8 mouse cellular contexts compared by ENCODE assay signal in the genomic region with DNA sequence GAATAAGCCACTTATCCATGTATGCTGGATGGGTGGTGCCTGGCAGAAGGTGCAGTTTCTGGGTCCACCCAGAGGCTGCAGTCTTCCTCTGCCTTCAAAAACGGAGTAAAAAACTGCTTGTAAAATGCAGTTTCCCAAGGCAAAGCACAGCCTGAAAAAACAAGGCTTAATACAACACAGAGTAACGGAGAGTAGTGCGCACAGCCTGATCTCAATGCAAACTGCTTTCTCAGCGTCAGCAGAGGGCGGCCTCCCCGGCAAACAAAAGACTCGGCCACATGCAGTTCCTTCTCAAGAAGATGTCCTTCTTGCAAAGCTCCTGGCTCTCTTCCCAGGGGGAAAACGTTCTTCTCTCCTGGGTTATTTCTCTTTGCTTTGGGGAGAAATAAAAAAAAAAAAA.
A peak's percentile ranks its signal among the peaks of the same experiment; 100 is the strongest.
DNase-seq lines count a peak whose midpoint lies in the region; ATAC-seq and TF ChIP-seq lines count a peak whose summit lies in the region.

No protein-coding gene starts in this region.

- 12% methylated on average over 8 of the region's 8 CpGs for WGBS in embryonic facial prominence, embryonic 10.5 days
- 17% methylated on average over 8 of the region's 8 CpGs for WGBS in heart, embryonic 16.5 days
- WGBS in midbrain, embryonic 16.5 days: 1% methylated on average over 8 of the region's 8 CpGs

- peaks cover 6% of the 10 kb centered on the region for H3K27me3 ChIP-seq in embryonic facial prominence, embryonic 10.5 days (replicated peaks; ENCODE audit: low read depth, poor library complexity, severe bottlenecking)
- H3K27me3 ChIP-seq in heart, embryonic 16.5 days (ENCODE audit: control insufficient read depth, insufficient read depth, low read length): no peaks in the 10 kb centered on the region
- no peaks in the 10 kb centered on the region for H3K27me3 ChIP-seq in midbrain, embryonic 16.5 days (ENCODE audit: control insufficient read depth, insufficient read depth, low read depth, low read length)

- ATAC-seq in heart, embryonic 16.5 days (replicated peaks; ENCODE audit: extremely low read depth, insufficient read depth, low FRiP score): no peak
- ATAC-seq in midbrain, embryonic 16.5 days: peak; percentile 77
- ATAC-seq in erythroid progenitor cell, adult 5-6 weeks (replicated peaks; ENCODE audit: low FRiP score, poor library complexity, severe bottlenecking): no peak

- no peak overlapping the region for H3K4me3 ChIP-seq in embryonic facial prominence, embryonic 10.5 days
- peak overlapping the region; percentile 21 for H3K4me3 ChIP-seq in heart, embryonic 16.5 days (ENCODE audit: low read length)
- H3K4me3 ChIP-seq in left cerebral cortex, adult 2 months: peak overlapping the region; percentile 36
- no peak overlapping the region for H3K4me3 ChIP-seq in midbrain, embryonic 16.5 days (ENCODE audit: low read depth, low read length)

- peaks cover 70% of the 10 kb centered on the region for H3K4me1 ChIP-seq in embryonic facial prominence, embryonic 10.5 days
- peaks cover 14% of the 10 kb centered on the region for H3K4me1 ChIP-seq in heart, embryonic 16.5 days (ENCODE audit: control insufficient read depth, insufficient read depth, low read length)
- H3K4me1 ChIP-seq in midbrain, embryonic 16.5 days (ENCODE audit: control insufficient read depth, insufficient read depth, low read length): peaks cover 26% of the 10 kb centered on the region

- H3K9me3 ChIP-seq in embryonic facial prominence, embryonic 10.5 days: no peaks in the 10 kb centered on the region
- no peaks in the 10 kb centered on the region for H3K9me3 ChIP-seq in heart, embryonic 16.5 days (replicated peaks; ENCODE audit: control insufficient read depth, low read length)
- no peaks in the 10 kb centered on the region for H3K9me3 ChIP-seq in midbrain, embryonic 16.5 days (replicated peaks; ENCODE audit: control insufficient read depth, low read length, poor library complexity, severe bottlenecking)

- H3K27ac ChIP-seq in embryonic facial prominence, embryonic 10.5 days (replicated peaks): peak overlapping the region; percentile 75
- no peak overlapping the region for H3K27ac ChIP-seq in heart, embryonic 16.5 days (ENCODE audit: low read length)
- H3K27ac ChIP-seq in left cerebral cortex, adult 2 months: peak overlapping the region; percentile 85
- H3K27ac ChIP-seq in midbrain, embryonic 16.5 days (ENCODE audit: low read length): peak overlapping the region; percentile 78

- intact Hi-C loops in left cerebral cortex, adult 2 months (cut with DNase I): loop anchor here (2.0 to 10.0 kb wide), 2 partner anchors 28 to 1662 kb away; no protein-coding TSS in a partner anchor

- peak; percentile 50 for TF ChIP-seq CTCF in left cerebral cortex, adult 2 months (IDR thresholded peaks at IDR 0.05)

- H3K36me3 ChIP-seq in embryonic facial prominence, embryonic 10.5 days (replicated peaks): no peaks in the 10 kb centered on the region
- H3K36me3 ChIP-seq in heart, embryonic 16.5 days (ENCODE audit: control insufficient read depth, insufficient read depth): no peaks in the 10 kb centered on the region
- H3K36me3 ChIP-seq in midbrain, embryonic 16.5 days (ENCODE audit: control insufficient read depth, insufficient read depth, low read length): no peaks in the 10 kb centered on the region

- H3K9ac ChIP-seq in heart, embryonic 16.5 days (ENCODE audit: low read length): no peak overlapping the region
- H3K9ac ChIP-seq in midbrain, embryonic 16.5 days (ENCODE audit: low read depth, low read length): peak overlapping the region; percentile 10; the same call in 1 of the 2 replicates

- peak overlapping the region; percentile 46 for H3K4me2 ChIP-seq in heart, embryonic 16.5 days (ENCODE audit: low read depth, low read length)
- H3K4me2 ChIP-seq in midbrain, embryonic 16.5 days (ENCODE audit: low read length): peak overlapping the region; percentile 45

- DNase-seq in ovary, adult 18-20 months (ENCODE audit: low spot score): peak; percentile 30
- DNase-seq in ovary, postnatal 10 days (ENCODE audit: low spot score): no peak
- peak; percentile 67 for DNase-seq in embryonic facial prominence, embryonic 10.5 days (ENCODE audit: low spot score)
- peak; percentile 61 to 70 for DNase-seq in left cerebral cortex, adult 2 months (ENCODE audit: extremely low spot score in 1 of 2, low spot score in 2 of 2)
- DNase-seq in thymus, postnatal 25 days: no peak

Comparison
In these comparisons a context has a peak if more than half of its experiments do, and no peak if none do; other contexts are left out.
1. DNase-seq: peak in ovary, adult 18-20 months (single experiment), embryonic facial prominence, embryonic 10.5 days (single experiment) and left cerebral cortex, adult 2 months (2 of 2); none in ovary, postnatal 10 days (single experiment) and thymus, postnatal 25 days (single experiment).
2. H3K4me3 ChIP-seq: peak in heart, embryonic 16.5 days (single experiment) and left cerebral cortex, adult 2 months (single experiment); none in embryonic facial prominence, embryonic 10.5 days (single experiment) and midbrain, embryonic 16.5 days (single experiment).